Mouse (Mus musculus): ENCODE measurements around the gene Tcp11l1. TPM values are rescaled to one million over a fixed set of nuclear protein-coding genes. Genes with fewer than 3 reads are reported as not detected.

Tcp11l1 gene
- polyA plus RNA-seq, 1 experiment from 2014 or later, result 52.7 TPM

- no peaks in the 10 kb centered on the region for H3K27me3 ChIP-seq (replicated peaks; ENCODE audit: control insufficient read depth, insufficient read depth, low read length)
- H3K36me3 ChIP-seq (ENCODE audit: control insufficient read depth, insufficient read depth, low read length), result no peaks in the 10 kb centered on the region
- WGBS, result 90% methylated on average over 4 of the region's 4 CpGs
- no peaks in the 10 kb centered on the region for H3K4me1 ChIP-seq (ENCODE audit: control insufficient read depth, insufficient read depth, low read length)
- ATAC-seq (no peak), DNase-seq (ENCODE audit: low spot score) (no peak)
- no peak overlapping the region for H3K9ac ChIP-seq (ENCODE audit: low read length)
- H3K9me3 ChIP-seq (replicated peaks; ENCODE audit: control insufficient read depth, low read length), result no peaks in the 10 kb centered on the region
- H3K27ac ChIP-seq (ENCODE audit: low read depth, low read length), result no peak overlapping the region
- no peak overlapping the region for H3K4me2 ChIP-seq (ENCODE audit: low read length)
- no peak overlapping the region for H3K4me3 ChIP-seq (ENCODE audit: low read depth, low read length)
Measured at GRCm38 (mm10) chr2:104717827-104718226, 5.9 kb upstream of the Tcp11l1 start.

- no peak for DNase-seq (ENCODE audit: low spot score)
- Histone ChIP-seq H3K4me2 (ENCODE audit: low read length) (no peak overlapping the region), H3K36me3 (ENCODE audit: control insufficient read depth, insufficient read depth, low read length) (no peaks in the 10 kb centered on the region), H3K4me1 (ENCODE audit: control insufficient read depth, insufficient read depth, low read length) (no peaks in the 10 kb centered on the region), H3K27ac (ENCODE audit: low read depth, low read length) (no peak overlapping the region), H3K4me3 (ENCODE audit: low read depth, low read length) (no peak overlapping the region), H3K9me3 (replicated peaks; ENCODE audit: control insufficient read depth, low read length) (no peaks in the 10 kb centered on the region), H3K27me3 (replicated peaks; ENCODE audit: control insufficient read depth, insufficient read depth, low read length) (no peaks in the 10 kb centered on the region), H3K9ac (ENCODE audit: low read length) (no peak overlapping the region)
- no peak for ATAC-seq
- WGBS, result 95% methylated on average over 2 of the region's 2 CpGs
Measured at GRCm38 (mm10) chr2:104717231-104717735, 5.3 kb upstream of the Tcp11l1 start.

- no peak within 1 kb of the TSS for H3K9ac ChIP-seq (ENCODE audit: low read length)
- no peak within 1 kb of the TSS for H3K27ac ChIP-seq (ENCODE audit: low read depth, low read length)
- no peaks in the 10 kb centered on the region for H3K4me1 ChIP-seq (ENCODE audit: control insufficient read depth, insufficient read depth, low read length)
- no peak within 1 kb of the TSS for H3K4me2 ChIP-seq (ENCODE audit: low read length)
- H3K4me3 ChIP-seq (ENCODE audit: low read depth, low read length), result no peak within 1 kb of the TSS
- 87% methylated on average over 4 of the region's 4 CpGs for WGBS
- DNase-seq (ENCODE audit: low spot score) (no peak), ATAC-seq (no peak)
- H3K9me3 ChIP-seq (replicated peaks; ENCODE audit: control insufficient read depth, low read length), result no peaks in the 10 kb centered on the region
- H3K27me3 ChIP-seq (replicated peaks; ENCODE audit: control insufficient read depth, insufficient read depth, low read length), result no peaks in the 10 kb centered on the region
- no peaks in the 10 kb centered on the region for H3K36me3 ChIP-seq (ENCODE audit: control insufficient read depth, insufficient read depth, low read length)
Measured at GRCm38 (mm10) chr2:104716279-104716678, 4.3 kb upstream of the Tcp11l1 start, which contains the start of gene Pin1rt1. Gene Pin1rt1, minus strand, starts transcription at chr2:104716379.

GRCm38 (mm10) chr2:104714254-104714691 lies 2.3 kb upstream of the Tcp11l1 start:
- H3K9ac ChIP-seq (ENCODE audit: low read length), result no peak overlapping the region; the same call in 1 of the 2 replicates

GRCm38 (mm10) chr2:104712486-104712809 lies 479 bp upstream of the Tcp11l1 start:
- Histone ChIP-seq H3K36me3 (ENCODE audit: control insufficient read depth, insufficient read depth, low read length) (no peaks in the 10 kb centered on the region), H3K4me1 (ENCODE audit: control insufficient read depth, insufficient read depth, low read length) (no peaks in the 10 kb centered on the region), H3K4me3 (ENCODE audit: low read depth, low read length) (peak overlapping the region; percentile 72), H3K27ac (ENCODE audit: low read depth, low read length) (peak overlapping the region; percentile 89), H3K27me3 (replicated peaks; ENCODE audit: control insufficient read depth, insufficient read depth, low read length) (no peaks in the 10 kb centered on the region), H3K9me3 (replicated peaks; ENCODE audit: control insufficient read depth, low read length) (no peaks in the 10 kb centered on the region), H3K4me2 (ENCODE audit: low read length) (peak overlapping the region; percentile 68), H3K9ac (ENCODE audit: low read length) (peak overlapping the region; percentile 92)
- DNase-seq (ENCODE audit: low spot score), result no peak
- 3% methylated on average over 7 of the region's 7 CpGs for WGBS
- no peak for ATAC-seq

More at GRCm38 (mm10) chr2:104714254-104714691, 2.3 kb upstream of the Tcp11l1 start:
- Histone ChIP-seq H3K4me1 (ENCODE audit: control insufficient read depth, insufficient read depth, low read length) (no peaks in the 10 kb centered on the region), H3K4me3 (ENCODE audit: low read depth, low read length) (no peak overlapping the region), H3K27me3 (replicated peaks; ENCODE audit: control insufficient read depth, insufficient read depth, low read length) (no peaks in the 10 kb centered on the region), H3K9me3 (replicated peaks; ENCODE audit: control insufficient read depth, low read length) (no peaks in the 10 kb centered on the region), H3K4me2 (ENCODE audit: low read length) (no peak overlapping the region), H3K36me3 (ENCODE audit: control insufficient read depth, insufficient read depth, low read length) (no peaks in the 10 kb centered on the region), H3K27ac (ENCODE audit: low read depth, low read length) (no peak overlapping the region)
- ATAC-seq (no peak), DNase-seq (ENCODE audit: low spot score) (no peak)
- WGBS, result 42% methylated on average over 15 of the region's 15 CpGs

- DNase-seq (ENCODE audit: low spot score), result peak; percentile 31
- 0 out of 2 replicates have a peak, but pooled peaks cover 5% of the 10 kb centered on the region for H3K36me3 ChIP-seq (ENCODE audit: control insufficient read depth, insufficient read depth, low read length)
- peak overlapping the region; percentile 68 for H3K4me2 ChIP-seq (ENCODE audit: low read length)
- H3K4me1 ChIP-seq (ENCODE audit: control insufficient read depth, insufficient read depth, low read length), result no peaks in the 10 kb centered on the region
- H3K27me3 ChIP-seq (replicated peaks; ENCODE audit: control insufficient read depth, insufficient read depth, low read length), result no peaks in the 10 kb centered on the region
- peak overlapping the region; percentile 72 for H3K4me3 ChIP-seq (ENCODE audit: low read depth, low read length)
- peak overlapping the region; percentile 92; the same call in 1 of the 2 replicates for H3K9ac ChIP-seq (ENCODE audit: low read length)
- 22% methylated on average over 6 of the region's 6 CpGs for WGBS
- H3K27ac ChIP-seq (ENCODE audit: low read depth, low read length), result no peak overlapping the region; the same call in 1 of the 2 replicates
- H3K9me3 ChIP-seq (replicated peaks; ENCODE audit: control insufficient read depth, low read length), result no peaks in the 10 kb centered on the region
- peak; percentile 4; the same call in 1 of the 2 replicates for ATAC-seq
Measured at GRCm38 (mm10) chr2:104710670-104711370, 1.1 kb downstream of the Tcp11l1 start.

GRCm38 (mm10) chr2:104709786-104710337 lies 2.1 kb downstream of the Tcp11l1 start:
- Histone ChIP-seq H3K27me3 (replicated peaks; ENCODE audit: control insufficient read depth, insufficient read depth, low read length) (no peaks in the 10 kb centered on the region), H3K27ac (ENCODE audit: low read depth, low read length) (no peak overlapping the region), H3K9me3 (replicated peaks; ENCODE audit: control insufficient read depth, low read length) (no peaks in the 10 kb centered on the region), H3K9ac (ENCODE audit: low read length) (no peak overlapping the region), H3K4me3 (ENCODE audit: low read depth, low read length) (no peak overlapping the region), H3K4me2 (ENCODE audit: low read length) (no peak overlapping the region), H3K36me3 (ENCODE audit: control insufficient read depth, insufficient read depth, low read length) (peaks cover 15% of the 10 kb centered on the region), H3K4me1 (ENCODE audit: control insufficient read depth, insufficient read depth, low read length) (no peaks in the 10 kb centered on the region)
- WGBS, result 49% methylated on average over 6 of the region's 6 CpGs
- no peak for DNase-seq (ENCODE audit: low spot score)
- no peak for ATAC-seq

GRCm38 (mm10) chr2:104704355-104704754 lies 7.6 kb downstream of the Tcp11l1 start:
- whole genome bisulfite sequencing, result 76% methylated on average over 3 of the region's 3 CpGs
- ATAC-seq, result no peak

GRCm38 (mm10) chr2:104703158-104703557 lies 8.8 kb downstream of the Tcp11l1 start:
- no peak overlapping the region for H3K4me3 ChIP-seq (ENCODE audit: low read depth, low read length)
- H3K27ac ChIP-seq (ENCODE audit: low read depth, low read length), result no peak overlapping the region
- DNase-seq (ENCODE audit: low spot score), result no peak
- peaks cover 23% of the 10 kb centered on the region for H3K36me3 ChIP-seq (ENCODE audit: control insufficient read depth, insufficient read depth, low read length)
- H3K4me1 ChIP-seq (ENCODE audit: control insufficient read depth, insufficient read depth, low read length), result no peaks in the 10 kb centered on the region
- H3K9me3 ChIP-seq (replicated peaks; ENCODE audit: control insufficient read depth, low read length), result no peaks in the 10 kb centered on the region
- no peak overlapping the region for H3K4me2 ChIP-seq (ENCODE audit: low read length)
- no peak overlapping the region for H3K9ac ChIP-seq (ENCODE audit: low read length)
- no peak for ATAC-seq
- no peaks in the 10 kb centered on the region for H3K27me3 ChIP-seq (replicated peaks; ENCODE audit: control insufficient read depth, insufficient read depth, low read length)
- WGBS, result 59% methylated on average over 3 of the region's 3 CpGs

More at GRCm38 (mm10) chr2:104704355-104704754, 7.6 kb downstream of the Tcp11l1 start:
- Histone ChIP-seq H3K27me3 (replicated peaks; ENCODE audit: control insufficient read depth, insufficient read depth, low read length) (no peaks in the 10 kb centered on the region), H3K9me3 (replicated peaks; ENCODE audit: control insufficient read depth, low read length) (no peaks in the 10 kb centered on the region), H3K4me1 (ENCODE audit: control insufficient read depth, insufficient read depth, low read length) (no peaks in the 10 kb centered on the region), H3K4me2 (ENCODE audit: low read length) (no peak overlapping the region), H3K27ac (ENCODE audit: low read depth, low read length) (no peak overlapping the region), H3K36me3 (ENCODE audit: control insufficient read depth, insufficient read depth, low read length) (peaks cover 23% of the 10 kb centered on the region), H3K9ac (ENCODE audit: low read length) (no peak overlapping the region), H3K4me3 (ENCODE audit: low read depth, low read length) (no peak overlapping the region)
- no peak for DNase-seq (ENCODE audit: low spot score)

All from forebrain, embryonic 14.5 days (tissue).